Mouse (Mus musculus): ENCODE results near the gene Dars2. TPM values are rescaled to one million over a fixed set of nuclear protein-coding genes. Genes with fewer than 3 reads are reported as not detected.

Gene Dars2
- total RNA-seq (2021), result 10 to 100 TPM; 23.4 to 26.1 TPM

- intact Hi-C loops (cut with DNase I), result loop anchor here (2.0 kb wide), 1 partner anchor 36 kb away; the partner anchor contains the start of gene Zbtb37
- DNase-seq (ENCODE audit: low spot score in 2 of 2), result peak; percentile 97 to 99
Observed at GRCm38 (mm10) chr1:161070352-161071271, at the start of gene Dars2, which contains the start of gene Cenpl. Gene Dars2, minus strand, starts transcription at chr1:161070658. Gene Cenpl, plus strand, starts transcription at chr1:161070713.

- intact Hi-C loops (cut with DNase I), result no loop called here
Observed at GRCm38 (mm10) chr1:161114591-161114990, 44.1 kb upstream of the Dars2 start.

GRCm38 (mm10) chr1:161109216-161109615, 38.8 kb upstream of the Dars2 start:
- no peak for DNase-seq (ENCODE audit: low spot score in 2 of 2)
- intact Hi-C loops (cut with DNase I), result no loop called here

More at GRCm38 (mm10) chr1:161114591-161114990, 44.1 kb upstream of the Dars2 start:
- no peak for DNase-seq (ENCODE audit: low spot score in 2 of 2)

- intact Hi-C loops (cut with DNase I), result no loop called here
- DNase-seq (ENCODE audit: low spot score in 2 of 2), result no peak
Observed at GRCm38 (mm10) chr1:161103842-161104241, 33.4 kb upstream of the Dars2 start.

- intact Hi-C loops (cut with DNase I), result no loop called here
- no peak for DNase-seq (ENCODE audit: low spot score in 2 of 2)
Observed at GRCm38 (mm10) chr1:161099721-161100405, 29.4 kb upstream of the Dars2 start.

GRCm38 (mm10) chr1:161077243-161077642, 6.8 kb upstream of the Dars2 start:
- intact Hi-C loops (cut with DNase I), result no loop called here
- DNase-seq (ENCODE audit: low spot score in 2 of 2), result no peak

GRCm38 (mm10) chr1:161076238-161076637, 5.8 kb upstream of the Dars2 start:
- intact Hi-C loops (cut with DNase I), result no loop called here
- no peak for DNase-seq (ENCODE audit: low spot score in 2 of 2)

GRCm38 (mm10) chr1:161071272-161071620, 788 bp upstream of the Dars2 start:
- DNase-seq (ENCODE audit: low spot score in 2 of 2), result no peak
- intact Hi-C loops (cut with DNase I), result loop anchor here (2.0 kb wide), 1 partner anchor 36 kb away; the partner anchor contains the start of gene Zbtb37

- intact Hi-C loops (cut with DNase I), result no loop called here
- DNase-seq (ENCODE audit: low spot score in 2 of 2), result no peak
Observed at GRCm38 (mm10) chr1:161063351-161063750, 7.1 kb downstream of the Dars2 start.

- DNase-seq (ENCODE audit: low spot score in 2 of 2), result no peak
- intact Hi-C loops (cut with DNase I), result no loop called here
Observed at GRCm38 (mm10) chr1:161057164-161057563, 13.3 kb downstream of the Dars2 start.

GRCm38 (mm10) chr1:161046972-161047371, 23.5 kb downstream of the Dars2 start:
- intact Hi-C loops (cut with DNase I), result no loop called here
- DNase-seq (ENCODE audit: low spot score in 2 of 2), result no peak

- intact Hi-C loops (cut with DNase I), result no loop called here
- DNase-seq (ENCODE audit: low spot score in 2 of 2), result no peak
Observed at GRCm38 (mm10) chr1:161041261-161042020, 29.0 kb downstream of the Dars2 start.

- DNase-seq (ENCODE audit: low spot score in 2 of 2), result no peak
- intact Hi-C loops (cut with DNase I), result no loop called here
Observed at GRCm38 (mm10) chr1:161040855-161041254, 29.6 kb downstream of the Dars2 start.

- intact Hi-C loops (cut with DNase I), result no loop called here
- no peak for DNase-seq (ENCODE audit: low spot score in 2 of 2)
Observed at GRCm38 (mm10) chr1:161040426-161040770, 30.1 kb downstream of the Dars2 start.

- intact Hi-C loops (cut with DNase I), result loop anchor here (10.0 kb wide), 1 partner anchor 295 kb away; no protein-coding TSS in a partner anchor
- peak in 1 of 2 experiments; percentile 13 for DNase-seq (ENCODE audit: low spot score in 2 of 2)
Observed at GRCm38 (mm10) chr1:161039741-161040425, 30.6 kb downstream of the Dars2 start.

- DNase-seq (ENCODE audit: low spot score in 2 of 2), result no peak
- intact Hi-C loops (cut with DNase I), result loop anchor here (10.0 kb wide), 1 partner anchor 294 kb away; no protein-coding TSS in a partner anchor
Observed at GRCm38 (mm10) chr1:161038968-161039721, 31.3 kb downstream of the Dars2 start.

GRCm38 (mm10) chr1:161038004-161038403, 32.5 kb downstream of the Dars2 start:
- intact Hi-C loops (cut with DNase I), result loop anchor here (10.0 kb wide), 1 partner anchor 293 kb away; no protein-coding TSS in a partner anchor
- no peak for DNase-seq (ENCODE audit: low spot score in 2 of 2)

- intact Hi-C loops (cut with DNase I), result loop anchor here (10.0 kb wide), 1 partner anchor 293 kb away; no protein-coding TSS in a partner anchor
- DNase-seq (ENCODE audit: low spot score in 2 of 2), result no peak
Observed at GRCm38 (mm10) chr1:161037599-161037998, 32.9 kb downstream of the Dars2 start.

Data from left cerebral cortex, postnatal 25 days (tissue).